Mouse (Mus musculus): Measurements from ENCODE around the gene Htr3a.

Gene Htr3a

DNA sequence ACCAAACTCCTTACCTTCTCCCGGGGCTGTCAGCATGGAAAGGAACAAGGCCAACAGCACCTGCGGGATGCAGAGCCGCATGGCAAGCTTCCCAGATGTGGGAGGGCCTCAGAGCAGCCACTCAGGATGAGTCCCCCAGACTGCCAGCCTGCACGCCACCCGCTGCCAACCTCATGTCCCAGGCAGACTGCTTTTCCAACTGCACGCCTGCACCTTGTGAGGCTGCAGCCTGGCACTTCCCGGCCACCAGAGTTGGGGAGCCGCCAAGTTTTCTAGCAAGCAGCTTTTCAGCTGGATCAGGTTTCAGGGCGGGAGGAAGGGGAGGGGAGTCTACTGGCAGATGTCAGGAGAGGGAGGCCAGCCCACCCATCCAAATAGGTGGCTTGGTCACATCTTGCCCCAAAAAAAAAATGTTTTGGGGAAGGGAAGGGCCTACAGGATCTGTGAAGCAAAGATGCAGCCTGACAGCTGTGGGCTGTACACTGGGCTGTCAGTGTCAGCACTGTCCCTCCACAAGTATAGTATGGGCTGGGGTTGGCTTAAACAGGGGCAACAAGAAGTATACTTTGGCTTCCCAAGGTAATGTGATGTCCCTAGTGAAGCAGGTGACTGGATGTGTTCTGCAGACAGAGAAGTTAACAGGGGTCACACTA is at the start of gene Htr3a:
TSS of gene Htr3a (minus strand) at position 215 of the 653 bp plus-strand sequence.
- DNase-seq = peak; percentile 70

DNA sequence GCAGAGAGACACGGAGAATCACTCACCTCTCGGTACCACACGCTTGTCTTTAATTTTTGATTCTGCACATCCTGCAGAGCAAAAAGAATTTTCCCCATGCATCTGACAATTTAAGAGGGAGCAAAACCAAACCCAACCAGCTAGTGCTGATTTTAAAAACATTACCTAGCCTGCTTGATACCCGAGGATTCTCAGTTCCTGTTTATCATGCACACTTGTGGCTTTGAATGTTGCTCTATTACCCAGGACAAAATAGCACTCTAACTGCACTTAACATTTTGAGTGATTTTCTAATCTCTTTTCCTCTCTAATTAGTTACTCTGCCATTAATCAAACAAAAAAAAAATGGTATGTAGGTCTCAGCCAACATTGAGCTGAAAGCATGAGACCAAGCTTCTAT is 36.7 kb upstream of the Htr3a start:
- DNase-seq = no peak

GRCm38 (mm10) chr9:48942349-48942748 is 31.4 kb upstream of the Htr3a start:
- DNase-seq = no peak

DNA sequence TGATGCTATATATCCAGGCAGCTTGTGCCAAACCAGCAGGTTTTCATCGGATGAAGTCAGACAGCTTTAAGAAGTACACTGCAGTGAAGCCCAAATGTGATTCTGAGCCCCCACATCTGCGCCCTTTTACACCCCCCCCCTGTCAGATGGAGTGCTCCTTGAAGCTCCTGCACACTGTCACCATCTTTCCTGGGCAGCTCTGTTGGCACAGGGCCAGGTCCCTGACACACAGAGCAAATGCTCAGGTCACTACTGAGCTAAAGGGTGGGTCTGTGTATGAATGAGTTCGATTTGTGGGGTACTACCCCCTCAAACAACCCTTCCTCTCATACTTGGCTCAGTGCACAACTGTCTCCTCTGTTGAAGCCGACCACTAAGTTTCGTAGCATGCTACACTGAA is 18.5 kb upstream of the Htr3a start:
- no peak for DNase-seq

DNA sequence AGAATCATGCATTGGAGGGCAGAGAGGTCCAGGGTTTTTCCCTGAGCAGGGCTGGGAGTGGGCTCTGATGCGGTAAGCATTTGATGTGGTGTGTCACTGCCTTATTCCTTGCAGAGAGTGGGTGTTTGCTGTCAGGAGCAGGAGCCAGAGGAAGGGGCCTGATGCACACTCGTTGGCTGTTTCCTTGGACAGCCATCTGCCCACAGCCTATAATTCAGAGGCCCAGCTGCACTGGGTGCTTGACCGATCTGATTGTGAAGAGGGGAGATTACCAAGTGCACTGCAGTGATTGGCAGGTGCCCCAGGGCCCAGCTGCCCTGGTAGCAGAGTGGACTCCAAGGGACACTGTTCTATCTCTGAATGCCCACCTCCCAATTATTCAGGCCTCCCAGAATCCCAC is 17.9 kb upstream of the Htr3a start:
- no peak for DNase-seq

DNA sequence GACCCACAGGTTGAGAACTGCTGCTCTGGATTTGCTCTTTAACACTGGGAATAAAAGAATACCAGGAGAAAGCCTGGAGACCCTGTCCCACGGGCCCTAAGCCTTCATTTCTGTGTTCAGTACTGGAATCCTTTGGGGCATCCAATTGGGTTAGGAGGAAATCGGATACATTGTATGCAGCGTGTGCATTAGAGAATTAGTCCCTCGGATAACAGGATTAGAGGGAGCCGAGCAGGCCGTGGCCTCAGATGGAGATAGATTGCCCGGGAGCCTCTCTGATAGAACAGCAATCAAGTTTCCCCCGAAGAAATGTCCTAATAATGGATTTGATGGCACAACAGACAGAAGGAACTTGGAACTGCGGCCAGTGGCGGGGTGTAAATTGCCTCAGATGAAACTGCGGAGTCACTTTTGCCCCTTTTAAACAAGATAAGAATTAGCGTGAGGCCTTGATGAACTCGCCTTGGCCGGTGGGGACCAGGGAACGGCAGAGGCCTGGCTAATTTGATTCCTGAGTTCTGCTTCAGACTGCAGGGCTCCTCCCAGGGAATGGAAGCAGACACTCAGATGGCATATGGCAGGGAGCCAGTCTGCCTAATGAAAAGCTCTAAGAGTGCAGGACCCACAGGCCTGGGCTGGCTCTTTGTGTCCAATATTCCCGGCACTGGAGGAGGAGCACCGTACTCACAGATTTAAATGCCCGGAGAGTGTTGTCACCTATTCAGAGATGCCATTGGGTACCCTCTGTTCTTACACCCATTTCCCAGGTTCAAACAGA is 5.3 kb upstream of the Htr3a start:
- no peak for DNase-seq

DNA sequence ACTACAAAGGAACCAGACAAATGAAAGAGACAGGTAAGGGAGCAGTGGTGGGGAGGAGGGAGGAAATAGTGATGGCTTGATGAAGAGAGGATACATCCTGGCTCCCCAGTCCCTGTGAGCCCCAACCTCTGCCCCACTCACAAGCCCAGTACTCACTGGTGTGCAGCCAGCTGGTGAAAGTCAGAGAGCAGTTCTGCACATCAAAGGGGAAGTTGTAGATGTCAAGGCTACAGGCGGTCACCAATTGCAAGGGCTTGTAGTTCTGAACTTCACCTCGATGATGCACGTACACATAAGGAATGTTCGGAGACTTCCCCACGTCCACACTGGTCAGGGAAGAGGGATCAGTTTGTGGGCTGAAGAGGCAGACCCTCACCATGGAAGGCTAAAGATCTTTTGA is 6.5 kb downstream of the Htr3a start:
- no peak for DNase-seq

DNA sequence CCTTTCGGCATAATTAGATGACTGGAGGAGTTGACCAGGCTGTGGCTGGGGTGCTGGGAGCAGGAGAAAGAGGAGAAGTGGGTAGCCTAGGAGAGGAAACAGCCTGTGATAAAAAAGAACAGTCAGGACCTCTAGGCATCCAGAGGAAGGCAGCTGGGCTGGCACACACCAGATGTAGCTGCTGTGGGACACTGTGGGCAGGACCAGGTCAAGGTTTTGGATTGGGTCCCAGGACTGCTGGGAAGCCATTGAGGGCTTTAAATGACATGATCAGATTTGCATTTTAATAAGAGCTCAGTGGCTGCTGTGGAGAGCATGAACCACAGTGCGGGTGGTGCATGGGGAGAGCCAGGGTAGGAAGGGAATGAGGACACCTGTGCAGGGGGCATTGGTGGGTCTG is 7.1 kb downstream of the Htr3a start:
- DNase-seq = no peak

DNA sequence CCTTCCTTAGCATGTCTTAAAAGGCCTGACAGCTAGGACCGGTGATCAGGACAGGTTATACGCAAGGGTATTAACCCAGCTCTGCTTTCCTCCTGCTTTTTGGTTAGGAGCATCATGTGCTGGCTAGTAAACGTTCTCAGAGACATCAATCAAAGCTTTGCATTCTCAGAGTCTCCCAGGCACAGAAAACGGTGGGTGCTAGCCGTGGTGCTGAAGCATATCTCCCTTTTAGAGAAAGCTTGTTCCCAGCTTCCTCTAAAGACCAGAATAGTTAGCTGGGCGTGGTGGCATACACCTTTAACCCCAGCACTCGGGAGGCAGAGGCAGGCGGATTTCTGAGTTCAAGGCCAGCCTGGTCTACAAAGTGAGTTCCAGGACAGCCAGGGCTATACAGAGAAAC is 12.3 kb downstream of the Htr3a start:
- peak; percentile 72 for DNase-seq

DNA sequence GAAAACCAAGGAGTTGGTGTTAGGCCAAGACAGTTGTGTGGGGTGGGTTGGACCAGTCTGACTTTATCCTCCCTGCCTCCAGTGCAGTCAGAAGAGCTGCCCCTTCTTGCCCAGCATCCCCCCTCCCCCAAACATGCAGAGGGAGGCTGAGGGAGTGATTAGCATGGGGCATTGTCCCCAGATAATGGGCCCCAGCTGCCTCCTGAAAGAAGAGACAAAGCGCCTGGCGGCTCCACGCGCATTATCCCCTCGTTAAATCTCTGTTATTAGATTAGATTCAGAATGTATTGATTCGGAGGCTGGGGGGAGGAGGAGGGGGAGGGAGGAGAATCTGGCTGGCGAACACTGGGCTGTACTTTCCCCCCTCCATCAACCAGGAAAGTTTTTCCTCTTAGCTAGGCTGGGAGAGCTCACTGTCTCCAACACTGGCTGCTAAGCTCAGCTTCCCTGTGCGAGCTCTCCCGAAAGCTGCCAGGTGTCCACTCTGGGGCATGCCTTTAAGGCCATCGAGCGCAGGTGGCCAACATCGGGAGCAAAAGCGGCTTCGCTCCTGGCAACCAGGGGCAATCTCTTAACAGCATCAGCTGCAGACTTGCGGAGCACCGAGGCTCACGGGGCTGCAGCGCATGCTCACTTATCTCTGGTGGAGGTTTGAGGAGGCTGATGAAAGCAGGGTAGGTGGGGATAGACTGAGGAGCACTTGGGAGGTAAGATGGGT is 14.9 kb downstream of the Htr3a start:
- DNase-seq = no peak

- DNase-seq = no peak
Measured at GRCm38 (mm10) chr9:48894755-48895154, 16.1 kb downstream of the Htr3a start.

DNA sequence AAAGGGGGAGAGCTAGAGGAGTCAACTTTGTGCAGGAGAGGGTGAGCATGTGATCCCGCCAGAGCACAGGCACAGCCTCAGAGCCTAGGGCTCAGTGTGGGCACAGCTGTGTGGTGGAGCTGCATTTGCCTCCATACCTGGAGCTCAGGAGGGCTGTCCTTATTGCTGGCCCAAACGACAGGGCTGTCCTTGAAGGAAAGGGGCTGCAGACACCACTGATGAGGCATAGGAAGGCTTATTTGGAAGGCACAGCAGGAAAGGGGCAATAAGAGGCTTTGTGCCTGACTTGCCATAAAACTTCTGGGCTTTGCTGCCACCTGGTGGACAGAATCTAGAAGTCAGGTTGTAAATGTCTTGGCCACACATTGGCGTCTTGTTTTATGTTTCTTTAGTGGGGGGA is 16.9 kb downstream of the Htr3a start:
- peak; percentile 82 for DNase-seq

DNA sequence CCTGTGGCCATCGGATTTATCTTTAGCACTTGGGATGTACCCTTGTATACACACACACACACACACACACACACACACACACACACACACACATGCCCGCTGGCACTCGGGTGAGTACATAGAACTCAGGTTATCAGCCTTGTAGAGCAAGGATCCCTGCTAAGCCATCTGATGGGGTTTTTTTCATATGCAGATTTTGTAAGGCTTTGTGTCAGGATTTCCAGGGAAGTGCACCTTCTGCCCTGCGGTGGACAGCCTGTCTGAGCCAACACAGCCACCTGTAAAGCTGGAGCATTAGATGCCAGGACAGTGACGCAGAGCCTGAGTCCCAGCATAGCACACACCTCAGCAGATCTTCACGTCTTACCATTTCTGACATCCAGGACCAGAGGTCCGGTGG is 21.8 kb downstream of the Htr3a start:
- DNase-seq = no peak

GRCm38 (mm10) chr9:48872896-48873295 is 38.0 kb downstream of the Htr3a start:
- DNase-seq = no peak

DNA sequence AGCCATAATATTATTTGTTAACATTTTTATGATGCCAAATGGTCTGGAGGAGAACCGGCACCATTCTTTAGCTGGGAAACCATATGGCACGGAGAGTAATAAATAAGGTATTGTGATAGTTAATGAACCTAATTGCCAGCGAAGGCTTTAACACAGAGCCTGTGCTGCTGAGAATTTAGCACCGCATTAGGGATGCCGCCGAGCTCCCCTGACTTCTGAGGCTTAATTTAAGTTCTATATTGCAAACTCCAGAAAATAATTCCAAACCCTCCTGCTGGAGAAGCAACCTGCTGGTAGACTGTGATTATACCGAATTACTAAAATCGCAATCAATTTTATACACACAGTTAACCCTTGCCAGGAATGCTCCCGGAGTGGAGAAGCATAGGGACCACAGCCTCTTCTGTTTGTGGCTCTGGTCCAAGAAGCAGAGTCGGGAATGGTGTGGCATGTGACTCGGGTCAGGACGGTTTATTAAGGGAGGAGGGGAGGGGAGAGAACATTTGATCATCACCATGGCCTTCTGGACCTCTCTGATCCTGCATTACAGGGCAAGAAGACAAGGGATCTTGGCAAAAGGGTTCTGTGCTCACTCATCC is 44.3 kb downstream of the Htr3a start:
- DNase-seq = no peak

DNA sequence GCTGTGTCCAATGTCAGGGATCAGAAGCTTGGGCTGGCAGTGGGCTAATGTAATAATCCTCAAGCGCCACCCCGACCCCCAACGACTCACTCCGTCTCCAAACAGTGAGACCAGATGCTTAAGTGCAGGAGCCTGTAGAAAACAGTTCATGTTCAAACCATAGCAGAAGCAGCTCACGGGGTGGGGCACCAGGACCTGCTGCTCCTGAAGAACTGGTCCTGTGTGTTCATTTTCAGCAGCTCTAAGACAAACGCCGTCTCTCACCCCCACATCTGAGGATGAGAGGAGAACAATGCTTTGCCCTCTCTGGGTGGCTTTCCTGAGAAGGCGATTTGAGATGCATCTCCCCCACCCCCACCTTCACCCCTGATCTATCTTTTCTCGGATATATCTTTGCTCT is 45.7 kb downstream of the Htr3a start:
- DNase-seq = no peak

GRCm38 (mm10) chr9:48861481-48861880 is 49.4 kb downstream of the Htr3a start:
- DNase-seq = no peak

DNA sequence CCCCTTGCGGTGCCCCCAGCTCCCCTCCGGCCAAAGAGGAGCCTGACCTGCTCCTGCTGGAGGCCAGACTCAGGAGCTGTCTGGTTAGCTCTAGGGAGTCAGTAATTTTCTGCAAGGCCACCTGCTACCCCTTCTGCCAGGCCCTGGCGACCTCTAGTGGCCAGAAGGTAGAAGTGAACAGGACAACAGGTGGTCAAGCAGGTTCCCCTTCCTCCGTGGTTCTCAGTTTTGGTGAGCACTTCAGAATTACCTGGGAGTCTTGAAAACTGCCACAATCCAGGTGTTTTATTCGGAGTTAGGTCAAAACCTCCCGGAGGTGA is 50.4 kb downstream of the Htr3a start:
- DNase-seq = peak; percentile 81

DNA sequence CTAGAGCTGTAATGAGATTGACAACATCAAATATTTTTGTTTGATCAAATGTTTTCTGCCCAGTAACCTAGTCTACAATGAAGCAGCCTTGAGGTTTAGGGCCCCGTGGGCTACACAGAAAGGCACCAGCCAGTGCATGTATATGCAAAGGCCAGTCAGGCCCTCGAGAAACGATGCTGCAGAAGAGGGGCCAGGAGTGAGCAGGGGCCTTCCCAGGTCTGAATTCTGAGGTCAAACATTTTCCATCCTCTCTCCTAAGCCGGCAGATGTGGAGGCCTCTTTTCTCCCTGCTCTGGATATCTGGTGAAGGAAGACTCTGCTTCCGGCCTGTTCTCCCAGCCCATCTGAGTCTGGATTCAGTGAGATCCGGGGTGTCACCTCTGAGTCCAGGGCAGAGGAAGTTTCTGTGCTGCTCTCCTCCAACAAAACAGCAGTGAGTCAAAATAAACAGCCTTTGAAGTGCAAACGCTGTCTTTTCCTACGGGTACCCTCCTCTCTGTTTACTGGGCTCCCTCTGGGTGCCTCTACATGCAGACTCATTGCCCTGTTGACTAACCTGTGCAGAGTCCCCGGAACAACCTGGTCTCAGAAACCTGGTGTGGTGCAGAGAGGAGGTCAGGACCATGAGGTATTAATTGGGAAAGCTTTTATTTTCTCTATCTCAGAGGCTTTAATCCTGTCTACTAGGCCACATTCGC is 50.9 kb downstream of the Htr3a start:
- DNase-seq = no peak

DNA sequence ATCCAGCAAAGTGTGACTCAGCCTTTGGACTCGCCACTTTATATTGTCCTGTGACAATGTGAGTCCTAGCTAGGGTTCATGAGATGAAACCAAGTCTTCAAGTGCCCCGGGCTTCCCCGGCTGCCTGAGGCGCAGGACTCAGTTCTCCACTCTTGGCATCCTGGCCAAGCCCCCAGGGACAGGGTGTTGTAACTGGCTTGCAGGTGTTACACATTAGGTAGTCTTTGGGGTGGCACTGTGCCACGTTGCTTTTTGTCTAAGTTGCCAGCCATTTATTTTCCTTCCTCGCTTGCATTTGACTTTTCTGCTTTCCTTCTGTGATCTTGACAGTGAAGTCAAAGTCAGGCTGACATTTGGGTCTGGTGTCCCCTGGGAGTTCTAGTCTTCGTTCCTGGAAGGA is 53.0 kb downstream of the Htr3a start:
- no peak for DNase-seq

- no peak for DNase-seq
Measured at GRCm38 (mm10) chr9:48856240-48856639, 54.7 kb downstream of the Htr3a start.

DNA sequence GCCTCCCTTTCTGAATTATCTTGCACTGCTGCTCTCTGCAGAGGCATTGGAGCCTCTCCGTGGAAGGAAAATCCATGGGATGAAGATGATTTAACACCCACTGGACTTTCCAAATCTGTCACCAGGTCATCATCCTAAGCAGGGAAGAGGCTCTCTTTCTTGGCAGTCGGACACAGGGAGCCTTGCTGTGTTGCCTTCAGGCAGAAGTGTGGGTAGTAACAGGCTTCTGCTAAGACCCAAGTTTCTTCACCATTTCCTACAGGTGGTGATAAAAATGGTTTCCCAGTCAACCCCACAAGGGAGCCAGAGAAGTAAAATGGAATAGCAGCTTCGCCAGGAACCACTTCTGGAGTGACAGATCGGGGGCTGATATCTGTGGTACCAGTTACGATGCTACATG is 61.4 kb downstream of the Htr3a start:
- DNase-seq = no peak

All from kidney, postnatal 10 days (tissue).